Mouse (Mus musculus) heart, postnatal 0 days (tissue): ENCODE measurements around the gene Habp4. TPM values are rescaled to one million over a fixed set of nuclear protein-coding genes. Genes with fewer than 3 reads are reported as not detected.

Experiments used
- ATAC-seq: fragments of 200-750 bp; cut with Nextera tagmentation; 2 replicates; pipeline ENCODE4 v1.8.0; 2017; ENCODE audit warnings: low read depth, moderate number of reproducible peaks, moderate library complexity; ENCODE audit not compliant: insufficient read depth
- DNase-seq: peaks from one replicate; pipeline ENCODE4 v3.0.0-alpha.2; 2016; ENCODE audit warnings: low spot score
- H3K27ac ChIP-seq: fragments of 300-500 bp; sonication (generic); 2 replicates; pipeline ENCODE4 v1.5.1; 2014; ENCODE audit warnings: low read depth, mild to moderate bottlenecking
- H3K27me3 ChIP-seq: fragments of 300-500 bp; sonication (generic); 2 replicates; pipeline ENCODE4 v1.6.1; 2014; ENCODE audit warnings: low read length, mixed read lengths; ENCODE audit not compliant: control insufficient read depth, insufficient read depth
- H3K36me3 ChIP-seq: fragments of 300-500 bp; sonication (generic); replicated peaks from 2 replicates; pipeline ENCODE4 v1.6.1; 2014; ENCODE audit warnings: low read length, mixed read lengths; ENCODE audit not compliant: control insufficient read depth, insufficient read depth
- H3K4me1 ChIP-seq: fragments of 300-500 bp; sonication (generic); 2 replicates; pipeline ENCODE4 v1.6.1; 2014; ENCODE audit warnings: antibody characterized with exemption; ENCODE audit not compliant: control insufficient read depth, insufficient read depth
- H3K4me2 ChIP-seq: fragments of 300-500 bp; sonication (generic); 2 replicates; pipeline ENCODE4 v1.6.1; 2014; ENCODE audit warnings: low read depth, mild to moderate bottlenecking, low read length, moderate library complexity
- H3K4me3 ChIP-seq: fragments of 300-500 bp; sonication (generic); 2 replicates; pipeline ENCODE4 v1.5.1; 2014; ENCODE audit warnings: low read depth, low read length
- H3K9ac ChIP-seq: fragments of 300-500 bp; sonication (generic); replicated peaks from 2 replicates; pipeline ENCODE4 v1.6.1; 2014; ENCODE audit warnings: low read depth, low read length, mixed read lengths
- H3K9me3 ChIP-seq: fragments of 300-500 bp; sonication (generic); replicated peaks from 2 replicates; pipeline ENCODE4 v1.6.1; 2016; ENCODE audit warnings: low read length; ENCODE audit not compliant: control insufficient read depth
- CTCF ChIP-seq: IDR thresholded peaks from 2 replicates; pipeline ENCODE4 v1.5.1; 2016; ENCODE audit warnings: antibody characterized with exemption, control low read depth, low read depth
- EP300 ChIP-seq: IDR thresholded peaks from 2 replicates; pipeline ENCODE4 v1.6.1; 2016; ENCODE audit warnings: antibody characterized with exemption, low read depth
- WGBS: fragments of 180-500 bp; shearing (Covaris S2); extraction: QIAGEN DNeasy Blood & Tissue Kit; methylation state at CpG from one replicate; pipeline ENCODE4 v1.1.7; 2014; 5-methylcytosine and 5-hydroxymethylcytosine counted together
- polyA plus RNA-seq: library from polyadenylated mRNA; unstranded; fragments of >200 nt; fragmentation: Nextera tagmentation; extraction: Ambion mirVana; gene quantifications from 2 replicates; pipeline ENCODE4 v1.2.1, GENCODE M21; 2015
- total RNA-seq: library from RNA; depleted of rRNA; stranded (reverse); fragments of >200 nt; gene quantifications from 2 replicates; pipeline ENCODE4 v1.2.3, GENCODE M21; 2014; ENCODE audit warnings: low replicate concordance

Gene Habp4
- total and polyA plus RNA-seq, 2 experiments from 2014 or later: 39.7 to 44.0 TPM

GRCm38 (mm10) chr13:64178000-64178399 lies 16.4 kb downstream of the Habp4 start:
- WGBS: 70% methylated on average over 7 of the region's 7 CpGs
- ATAC-seq (no peak), DNase-seq (no peak)
- H3K4me3 ChIP-seq: no peak overlapping the region
- TF ChIP-seq EP300: no peak
- TF ChIP-seq CTCF: no peak
- H3K27me3 ChIP-seq: no peaks in the 10 kb centered on the region
- H3K36me3 ChIP-seq: peaks cover 73% of the 10 kb centered on the region
- H3K9ac ChIP-seq: no peak overlapping the region
- no peaks in the 10 kb centered on the region for H3K4me1 ChIP-seq
- no peaks in the 10 kb centered on the region for H3K9me3 ChIP-seq
- H3K4me2 ChIP-seq: no peak overlapping the region
- no peak overlapping the region for H3K27ac ChIP-seq

- Histone ChIP-seq H3K4me2 (no peak overlapping the region), H3K4me3 (no peak overlapping the region), H3K4me1 (no peaks in the 10 kb centered on the region), H3K27me3 (no peaks in the 10 kb centered on the region), H3K36me3 (peaks cover 74% of the 10 kb centered on the region), H3K9me3 (no peaks in the 10 kb centered on the region), H3K9ac (no peak overlapping the region), H3K27ac (no peak overlapping the region)
- TF ChIP-seq CTCF (no peak), EP300 (no peak)
- 64% methylated on average over 13 of the region's 13 CpGs for WGBS
- ATAC-seq (no peak), DNase-seq (no peak)
These were observed 17.4 kb downstream of the Habp4 start for GRCm38 (mm10) chr13:64178746-64179652.

- 77% methylated on average over 4 of the region's 4 CpGs for WGBS
- ATAC-seq (no peak), DNase-seq (no peak)
- no peak overlapping the region for H3K9ac ChIP-seq
- no peak overlapping the region for H3K4me2 ChIP-seq
- H3K36me3 ChIP-seq: peaks cover 75% of the 10 kb centered on the region
- H3K4me3 ChIP-seq: no peak overlapping the region
- no peak overlapping the region for H3K27ac ChIP-seq
- TF ChIP-seq EP300: no peak
- TF ChIP-seq CTCF: peak; percentile 26; the same call in 1 of the 2 replicates
- H3K9me3 ChIP-seq: no peaks in the 10 kb centered on the region
- H3K27me3 ChIP-seq: no peaks in the 10 kb centered on the region
- H3K4me1 ChIP-seq: no peaks in the 10 kb centered on the region
These were observed 18.7 kb downstream of the Habp4 start for GRCm38 (mm10) chr13:64180300-64180699.

- no peak overlapping the region for H3K9ac ChIP-seq
- no peak overlapping the region for H3K4me2 ChIP-seq
- no peaks in the 10 kb centered on the region for H3K4me1 ChIP-seq
- H3K36me3 ChIP-seq: peaks cover 75% of the 10 kb centered on the region
- no peaks in the 10 kb centered on the region for H3K27me3 ChIP-seq
- H3K9me3 ChIP-seq: no peaks in the 10 kb centered on the region
- no peak overlapping the region for H3K27ac ChIP-seq
- no peak for TF ChIP-seq EP300
- TF ChIP-seq CTCF: peak; percentile 66
- ATAC-seq (no peak), DNase-seq (peak; percentile 34)
- 91% methylated on average over 3 of the region's 3 CpGs for WGBS
- no peak overlapping the region for H3K4me3 ChIP-seq
These were observed 19.3 kb downstream of the Habp4 start for GRCm38 (mm10) chr13:64180888-64181287.

GRCm38 (mm10) chr13:64182091-64182490 lies 20.5 kb downstream of the Habp4 start:
- H3K27ac ChIP-seq: no peak overlapping the region
- no peak overlapping the region for H3K4me3 ChIP-seq
- WGBS: 61% methylated on average over 2 of the region's 2 CpGs
- H3K9me3 ChIP-seq: no peaks in the 10 kb centered on the region
- no peak overlapping the region for H3K9ac ChIP-seq
- no peaks in the 10 kb centered on the region for H3K27me3 ChIP-seq
- H3K36me3 ChIP-seq: peaks cover 67% of the 10 kb centered on the region
- TF ChIP-seq CTCF (no peak), EP300 (no peak)
- H3K4me2 ChIP-seq: no peak overlapping the region
- no peak for DNase-seq
- no peak for ATAC-seq
- H3K4me1 ChIP-seq: no peaks in the 10 kb centered on the region
